Mouse (Mus musculus) frontal cortex, adult (tissue): Measurements from ENCODE around the gene Tmem52b.
"Not testable (repeated sequence)": the region's sequence is repeated elsewhere in the genome, so short reads cannot be mapped to it uniquely, and the experiment has no call there.

ENCODE experiments used
- ATAC-seq: cut with Nextera tagmentation; 2 replicates; pipeline ENCODE4 v1.9.2; 2017; ENCODE audit warnings: mild to moderate bottlenecking, moderate library complexity, mixed read lengths; ENCODE audit not compliant: low TSS enrichment

The Tmem52b gene

GRCm38 (mm10) chr6:129512367-129512766 is at the start of gene Tmem52b:
Tmem52b (plus strand) TSS chr6:129512555.
- no peak for ATAC-seq

- ATAC-seq: no peak
Measured at GRCm38 (mm10) chr6:129471386-129471785, 41.0 kb upstream of the Tmem52b start.

GRCm38 (mm10) chr6:129472627-129473026 is 39.7 kb upstream of the Tmem52b start:
- no peak for ATAC-seq

- ATAC-seq: peak; percentile 62
Measured at GRCm38 (mm10) chr6:129476404-129477126, 35.8 kb upstream of the Tmem52b start.

GRCm38 (mm10) chr6:129480089-129480958 is 32.0 kb upstream of the Tmem52b start:
- ATAC-seq: peak; percentile 97

- no peak for ATAC-seq
Measured at GRCm38 (mm10) chr6:129494924-129495323, 17.4 kb upstream of the Tmem52b start.

- ATAC-seq: no peak
Measured at GRCm38 (mm10) chr6:129497345-129498218, 14.8 kb upstream of the Tmem52b start.

- not testable (repeated sequence) for ATAC-seq
Measured at GRCm38 (mm10) chr6:129499516-129499915, 12.8 kb upstream of the Tmem52b start.

GRCm38 (mm10) chr6:129503471-129503870 is 8.9 kb upstream of the Tmem52b start:
- no peak for ATAC-seq

GRCm38 (mm10) chr6:129507024-129507423 is 5.3 kb upstream of the Tmem52b start, which contains the start of gene Olr1:
Olr1 (minus strand) TSS chr6:129507165.
- ATAC-seq: peak; percentile 94

GRCm38 (mm10) chr6:129510120-129510911 is 2.0 kb upstream of the Tmem52b start:
- no peak for ATAC-seq

- no peak for ATAC-seq
Measured at GRCm38 (mm10) chr6:129512868-129513267, 513 bp downstream of the Tmem52b start.

GRCm38 (mm10) chr6:129513409-129513808 is 1.1 kb downstream of the Tmem52b start:
- ATAC-seq: peak; percentile 88

- ATAC-seq: no peak
Measured at GRCm38 (mm10) chr6:129514376-129514775, 2.0 kb downstream of the Tmem52b start.

- ATAC-seq: no peak
Measured at GRCm38 (mm10) chr6:129515068-129515467, 2.7 kb downstream of the Tmem52b start.

GRCm38 (mm10) chr6:129516388-129516787 is 4.0 kb downstream of the Tmem52b start:
- ATAC-seq: no peak

GRCm38 (mm10) chr6:129517752-129518408 is 5.5 kb downstream of the Tmem52b start:
- ATAC-seq: peak; percentile 87

- no peak for ATAC-seq
Measured at GRCm38 (mm10) chr6:129526069-129526468, 13.7 kb downstream of the Tmem52b start.

- ATAC-seq: no peak
Measured at GRCm38 (mm10) chr6:129527416-129527815, 15.1 kb downstream of the Tmem52b start.

GRCm38 (mm10) chr6:129529605-129530004 is 17.2 kb downstream of the Tmem52b start:
- ATAC-seq: no peak
